Mouse (Mus musculus) hindbrain, embryonic 13.5 days (tissue): ENCODE results near the gene Rad51b. TPM values are rescaled to one million over a fixed set of nuclear protein-coding genes. Genes with fewer than 3 reads are reported as not detected.

ENCODE experiments used
- ATAC-seq: fragments of 200-750 bp; cut with Nextera tagmentation; 2 replicates; pipeline ENCODE4 v1.8.0; 2017; ENCODE audit warnings: moderate TSS enrichment; ENCODE audit not compliant: low FRiP score
- H3K27ac ChIP-seq: fragments of 300-500 bp; sonication (generic); 2 replicates; pipeline ENCODE4 v1.5.1; 2015; ENCODE audit warnings: inconsistent platforms, mild to moderate bottlenecking, moderate library complexity
- H3K27me3 ChIP-seq: fragments of 300-500 bp; sonication (generic); 2 replicates; pipeline ENCODE4 v1.6.1; 2015; ENCODE audit warnings: mild to moderate bottlenecking, inconsistent platforms
- H3K36me3 ChIP-seq: fragments of 300-500 bp; sonication (generic); 2 replicates; pipeline ENCODE4 v1.6.1; 2015; ENCODE audit warnings: mild to moderate bottlenecking, inconsistent platforms
- H3K4me1 ChIP-seq: fragments of 300-500 bp; sonication (generic); replicated peaks from 2 replicates; pipeline ENCODE4 v1.6.1; 2015; ENCODE audit warnings: inconsistent platforms
- H3K4me2 ChIP-seq: fragments of 300-500 bp; sonication (generic); 2 replicates; pipeline ENCODE4 v1.6.1; 2015; ENCODE audit warnings: inconsistent platforms, mild to moderate bottlenecking, moderate library complexity
- H3K4me3 ChIP-seq: fragments of 300-500 bp; sonication (generic); 2 replicates; pipeline ENCODE4 v1.5.1; 2015; ENCODE audit warnings: mild to moderate bottlenecking, inconsistent platforms
- H3K9ac ChIP-seq: fragments of 300-500 bp; sonication (generic); 2 replicates; pipeline ENCODE4 v1.6.1; 2015; ENCODE audit warnings: mild to moderate bottlenecking, inconsistent platforms
- H3K9me3 ChIP-seq: fragments of 300-500 bp; sonication (generic); 2 replicates; pipeline ENCODE4 v1.6.1; 2016; ENCODE audit warnings: inconsistent platforms
- WGBS: fragments of 180-500 bp; shearing (Covaris S2); methylation state at CpG from one replicate; pipeline ENCODE4 v1.1.7; 2015; 5-methylcytosine and 5-hydroxymethylcytosine counted together
- polyA plus RNA-seq: library from polyadenylated mRNA; unstranded; fragments of >200 nt; fragmentation: Nextera tagmentation; extraction: Ambion mirVana; gene quantifications from 2 replicates; pipeline ENCODE4 v1.2.1, GENCODE M21; 2015

Gene Rad51b
- polyA plus RNA-seq, 1 experiment from 2014 or later, result 2.4 TPM

GRCm38 (mm10) chr12:79803670-79804069, 506.6 kb downstream of the Rad51b start:
- WGBS, result 67% methylated on average over 1 of the region's 1 CpGs
- ATAC-seq, result no peak
- no peaks in the 10 kb centered on the region for H3K36me3 ChIP-seq
- no peaks in the 10 kb centered on the region for H3K9me3 ChIP-seq
- peaks cover 34% of the 10 kb centered on the region for H3K4me1 ChIP-seq
- H3K4me2 ChIP-seq, result no peak overlapping the region
- no peak overlapping the region for H3K4me3 ChIP-seq
- no peaks in the 10 kb centered on the region for H3K27me3 ChIP-seq
- H3K9ac ChIP-seq, result no peak overlapping the region
- H3K27ac ChIP-seq, result no peak overlapping the region

GRCm38 (mm10) chr12:79804776-79805524, 507.9 kb downstream of the Rad51b start:
- 18% methylated on average over 8 of the region's 8 CpGs for WGBS
- no peaks in the 10 kb centered on the region for H3K36me3 ChIP-seq
- H3K4me2 ChIP-seq, result no peak overlapping the region
- peaks cover 35% of the 10 kb centered on the region for H3K4me1 ChIP-seq
- no peaks in the 10 kb centered on the region for H3K9me3 ChIP-seq
- H3K27ac ChIP-seq, result peak overlapping the region; percentile 36; the same call in 1 of the 2 replicates
- no peak overlapping the region for H3K4me3 ChIP-seq
- no peaks in the 10 kb centered on the region for H3K27me3 ChIP-seq
- no peak for ATAC-seq
- H3K9ac ChIP-seq, result peak overlapping the region; percentile 43

GRCm38 (mm10) chr12:79806990-79807389, 509.9 kb downstream of the Rad51b start:
- 0 out of 2 replicates have a peak, but pooled peaks have one; percentile 24 for ATAC-seq
- no peak overlapping the region for H3K4me2 ChIP-seq
- 40% methylated on average over 4 of the region's 4 CpGs for WGBS
- peak overlapping the region; percentile 48; the same call in 1 of the 2 replicates for H3K27ac ChIP-seq
- 0 out of 2 replicates have a peak, but pooled peaks cover 8% of the 10 kb centered on the region for H3K27me3 ChIP-seq
- no peaks in the 10 kb centered on the region for H3K36me3 ChIP-seq
- no peak overlapping the region for H3K9ac ChIP-seq
- no peaks in the 10 kb centered on the region for H3K9me3 ChIP-seq
- peaks cover 35% of the 10 kb centered on the region for H3K4me1 ChIP-seq
- no peak overlapping the region for H3K4me3 ChIP-seq

GRCm38 (mm10) chr12:79807410-79807847, 510.3 kb downstream of the Rad51b start:
- H3K4me3 ChIP-seq, result no peak overlapping the region
- H3K9ac ChIP-seq, result no peak overlapping the region
- H3K9me3 ChIP-seq, result no peaks in the 10 kb centered on the region
- WGBS, result 6% methylated on average over 10 of the region's 10 CpGs
- H3K4me2 ChIP-seq, result peak overlapping the region; percentile 29; the same call in 1 of the 2 replicates
- H3K27me3 ChIP-seq, result 0 out of 2 replicates have a peak, but pooled peaks cover 8% of the 10 kb centered on the region
- peaks cover 38% of the 10 kb centered on the region for H3K4me1 ChIP-seq
- no peaks in the 10 kb centered on the region for H3K36me3 ChIP-seq
- 0 out of 2 replicates have a peak, but pooled peaks have one; percentile 43 for ATAC-seq
- H3K27ac ChIP-seq, result peak overlapping the region; percentile 48; the same call in 1 of the 2 replicates

- 26% methylated on average over 8 of the region's 8 CpGs for WGBS
- Histone ChIP-seq H3K9ac (no peak overlapping the region), H3K27me3 (0 out of 2 replicates have a peak, but pooled peaks cover 8% of the 10 kb centered on the region), H3K9me3 (no peaks in the 10 kb centered on the region), H3K4me3 (no peak overlapping the region), H3K27ac (peak overlapping the region; percentile 52; the same call in 1 of the 2 replicates), H3K4me2 (no peak overlapping the region), H3K36me3 (no peaks in the 10 kb centered on the region), H3K4me1 (peaks cover 42% of the 10 kb centered on the region)
- ATAC-seq, result no peak
Observed at GRCm38 (mm10) chr12:79807938-79808401, 510.9 kb downstream of the Rad51b start.

GRCm38 (mm10) chr12:79808426-79809398, 511.6 kb downstream of the Rad51b start:
- ATAC-seq, result no peak
- H3K27ac ChIP-seq, result no peak overlapping the region
- H3K9me3 ChIP-seq, result no peaks in the 10 kb centered on the region
- no peak overlapping the region for H3K9ac ChIP-seq
- H3K27me3 ChIP-seq, result 0 out of 2 replicates have a peak, but pooled peaks cover 14% of the 10 kb centered on the region
- peaks cover 49% of the 10 kb centered on the region for H3K4me1 ChIP-seq
- H3K4me2 ChIP-seq, result no peak overlapping the region
- no peaks in the 10 kb centered on the region for H3K36me3 ChIP-seq
- H3K4me3 ChIP-seq, result no peak overlapping the region
- 52% methylated on average over 18 of the region's 18 CpGs for WGBS

- Histone ChIP-seq H3K36me3 (no peaks in the 10 kb centered on the region), H3K9ac (no peak overlapping the region), H3K4me2 (no peak overlapping the region), H3K4me1 (peaks cover 54% of the 10 kb centered on the region), H3K9me3 (no peaks in the 10 kb centered on the region), H3K4me3 (no peak overlapping the region), H3K27me3 (0 out of 2 replicates have a peak, but pooled peaks cover 14% of the 10 kb centered on the region), H3K27ac (no peak overlapping the region)
- WGBS, result 89% methylated on average over 5 of the region's 5 CpGs
- no peak for ATAC-seq
Observed at GRCm38 (mm10) chr12:79809518-79809917, 512.4 kb downstream of the Rad51b start.

- Histone ChIP-seq H3K4me1 (peaks cover 37% of the 10 kb centered on the region), H3K4me3 (no peak overlapping the region), H3K27me3 (0 out of 2 replicates have a peak, but pooled peaks cover 14% of the 10 kb centered on the region), H3K4me2 (no peak overlapping the region), H3K27ac (no peak overlapping the region), H3K9me3 (no peaks in the 10 kb centered on the region), H3K9ac (no peak overlapping the region), H3K36me3 (no peaks in the 10 kb centered on the region)
- no peak for ATAC-seq
- 22% methylated on average over 8 of the region's 8 CpGs for WGBS
Observed at GRCm38 (mm10) chr12:79812422-79812821, 515.3 kb downstream of the Rad51b start.

- Histone ChIP-seq H3K4me1 (peaks cover 32% of the 10 kb centered on the region), H3K27me3 (0 out of 2 replicates have a peak, but pooled peaks cover 14% of the 10 kb centered on the region), H3K36me3 (no peaks in the 10 kb centered on the region), H3K27ac (no peak overlapping the region), H3K4me3 (no peak overlapping the region), H3K9me3 (no peaks in the 10 kb centered on the region), H3K9ac (no peak overlapping the region), H3K4me2 (no peak overlapping the region)
- no peak for ATAC-seq
- WGBS, result 17% methylated on average over 18 of the region's 18 CpGs
Observed at GRCm38 (mm10) chr12:79812838-79813563, 515.9 kb downstream of the Rad51b start.

- Histone ChIP-seq H3K9ac (0 out of 2 replicates have a peak overlapping the region, but pooled peaks have one; percentile 46), H3K4me3 (no peak overlapping the region), H3K27ac (no peak overlapping the region), H3K4me2 (peak overlapping the region; percentile 29), H3K36me3 (no peaks in the 10 kb centered on the region), H3K9me3 (no peaks in the 10 kb centered on the region), H3K27me3 (0 out of 2 replicates have a peak, but pooled peaks cover 17% of the 10 kb centered on the region), H3K4me1 (peaks cover 26% of the 10 kb centered on the region)
- no peak for ATAC-seq
- WGBS, result 27% methylated on average over 8 of the region's 8 CpGs
Observed at GRCm38 (mm10) chr12:79813566-79814305, 516.7 kb downstream of the Rad51b start.
